Mouse (Mus musculus) spleen, adult 2 months (tissue): ENCODE measurements around the gene Col18a1.

Experiments used
- CTCF ChIP-seq: fragments of 200-500 bp; IDR thresholded peaks from 2 replicates; pipeline ENCODE4 v1.5.1; 2011; ENCODE audit warnings: mild to moderate bottlenecking, inconsistent platforms; ENCODE audit not compliant: insufficient read depth, insufficient read length, insufficient replicate concordance; ENCODE audit errors: extremely low read depth
- POLR2A ChIP-seq: fragments of 200-500 bp; IDR thresholded peaks from 2 replicates; pipeline ENCODE4 v1.6.1; 2011; ENCODE audit warnings: low read depth, low read length, inconsistent platforms

- no peak for TF ChIP-seq POLR2A
- TF ChIP-seq CTCF = no peak
These were observed 44.9 kb downstream of the Col18a1 start for GRCm38 (mm10) chr10:77121287-77122022.
